Mouse (Mus musculus): ENCODE results near the gene Enho. TPM values are rescaled to one million over a fixed set of nuclear protein-coding genes. Genes with fewer than 3 reads are reported as not detected.

Gene Enho
- polyA plus RNA-seq, 1 experiment from 2014 or later, result 3.0 TPM

GRCm38 (mm10) chr4:41677006-41677629, 37.0 kb upstream of the Enho start:
- no peak for ATAC-seq
- in situ Hi-C loops (cut with MboI; ENCODE audit: low pct_unique_long_range_greater_than_20kb), result no loop called here
- TF ChIP-seq CTCF (IDR thresholded peaks at IDR 0.05), result no peak
- no peaks in the 10 kb centered on the region for H3K27me3 ChIP-seq
- POLR2A ChIA-PET, result no interaction called here
- DNase-seq (ENCODE audit: low read depth, low spot score), result no peak
- CTCF ChIA-PET, result interaction anchor here (1.4 kb wide), 1 partner anchor 9 kb away, joined by 4 read pairs; no protein-coding TSS in a partner anchor

GRCm38 (mm10) chr4:41676248-41677005, 36.3 kb upstream of the Enho start:
- ChIA-PET CTCF (no interaction called here), POLR2A (interaction anchor here (0.5 kb wide), 1 partner anchor 90 kb away, joined by 4 read pairs; no protein-coding TSS in a partner anchor)
- no peak for DNase-seq (ENCODE audit: low read depth, low spot score)
- ATAC-seq, result no peak
- no peaks in the 10 kb centered on the region for H3K27me3 ChIP-seq
- in situ Hi-C loops (cut with MboI; ENCODE audit: low pct_unique_long_range_greater_than_20kb), result no loop called here
- TF ChIP-seq CTCF (IDR thresholded peaks at IDR 0.05), result no peak

DNA sequence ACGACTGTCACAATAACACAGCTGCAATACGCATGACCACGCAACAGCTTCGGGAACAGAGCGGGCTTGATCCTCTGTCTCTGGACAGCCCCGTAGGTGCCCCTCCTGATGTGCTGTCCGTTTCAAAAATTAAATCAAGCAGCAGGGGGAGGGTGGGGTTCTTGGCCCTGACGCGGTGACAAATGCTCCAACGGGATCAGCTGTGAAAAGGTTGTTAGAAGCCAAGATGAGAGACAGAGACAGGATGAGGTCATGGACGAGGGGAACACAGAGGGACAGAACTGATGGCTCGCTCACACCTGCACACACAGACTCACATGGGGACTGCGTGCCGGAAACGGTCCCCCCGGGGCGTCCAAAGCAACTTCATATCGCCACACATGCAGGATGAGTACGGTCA, 33.1 kb upstream of the Enho start:
- no peak for ATAC-seq
- TF ChIP-seq CTCF (IDR thresholded peaks at IDR 0.05), result no peak
- ChIA-PET POLR2A (no interaction called here), CTCF (no interaction called here)
- DNase-seq (ENCODE audit: low read depth, low spot score), result no peak
- H3K27me3 ChIP-seq, result no peaks in the 10 kb centered on the region
- in situ Hi-C loops (cut with MboI; ENCODE audit: low pct_unique_long_range_greater_than_20kb), result no loop called here

- no peaks in the 10 kb centered on the region for H3K27me3 ChIP-seq
- DNase-seq (ENCODE audit: low read depth, low spot score) (no peak), ATAC-seq (no peak)
- no peak for TF ChIP-seq CTCF (IDR thresholded peaks at IDR 0.05)
- in situ Hi-C loops (cut with MboI; ENCODE audit: low pct_unique_long_range_greater_than_20kb), result no loop called here
- CTCF ChIA-PET, result no interaction called here
- POLR2A ChIA-PET, result no interaction called here
Measured at GRCm38 (mm10) chr4:41672522-41672963, 32.4 kb upstream of the Enho start.

DNA sequence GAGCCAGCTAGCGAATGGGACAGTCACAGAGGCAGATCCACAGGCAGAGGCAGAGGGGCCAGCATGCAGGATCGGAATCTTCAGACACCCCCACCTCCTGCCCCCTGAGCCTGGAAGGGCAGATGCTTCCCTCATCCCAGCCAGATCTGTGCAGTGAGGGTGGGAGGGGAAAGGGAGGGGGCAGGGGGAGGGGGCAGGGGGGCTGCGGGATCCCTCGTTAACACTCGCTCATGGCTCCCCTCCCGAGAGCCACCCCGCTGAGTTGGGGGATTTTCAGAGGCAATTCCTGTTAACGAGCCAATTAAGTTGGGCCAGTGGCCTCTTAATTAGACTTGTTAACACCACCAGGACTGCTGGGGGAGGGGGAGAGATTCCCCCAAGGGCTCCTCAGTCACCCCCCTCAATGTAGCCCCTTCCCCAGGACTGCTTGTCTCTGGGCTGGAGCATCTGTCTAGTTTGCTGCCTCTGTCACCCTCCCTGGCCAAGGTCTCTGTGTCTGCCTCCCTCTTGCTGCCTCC, 31.9 kb upstream of the Enho start:
- H3K27me3 ChIP-seq, result no peaks in the 10 kb centered on the region
- DNase-seq (ENCODE audit: low read depth, low spot score) (no peak), ATAC-seq (no peak)
- no peak for TF ChIP-seq CTCF (IDR thresholded peaks at IDR 0.05)
- POLR2A ChIA-PET, result no interaction called here
- CTCF ChIA-PET, result no interaction called here
- in situ Hi-C loops (cut with MboI; ENCODE audit: low pct_unique_long_range_greater_than_20kb), result no loop called here

DNA sequence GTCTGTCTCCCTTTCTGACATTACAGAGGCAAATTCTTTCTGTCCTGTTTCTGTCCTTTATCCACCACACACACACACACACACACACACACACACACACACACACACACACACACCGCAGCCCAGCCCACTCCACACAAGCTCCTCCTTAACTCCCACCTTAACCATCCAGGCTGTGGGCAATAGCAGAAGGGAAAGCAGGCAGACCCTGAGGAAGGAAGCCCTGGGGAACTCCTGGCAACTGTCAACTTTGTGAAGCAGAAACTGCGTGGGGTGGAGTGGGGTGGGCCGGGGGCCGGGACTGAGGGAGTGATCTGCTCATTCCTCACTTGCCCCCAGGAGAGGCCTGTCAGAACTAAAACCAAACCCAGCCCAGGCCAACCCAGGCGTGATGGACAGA, 31.4 kb upstream of the Enho start:
- DNase-seq (ENCODE audit: low read depth, low spot score) (no peak), ATAC-seq (no peak)
- ChIA-PET POLR2A (no interaction called here), CTCF (no interaction called here)
- in situ Hi-C loops (cut with MboI; ENCODE audit: low pct_unique_long_range_greater_than_20kb), result no loop called here
- no peak for TF ChIP-seq CTCF (IDR thresholded peaks at IDR 0.05)
- H3K27me3 ChIP-seq, result no peaks in the 10 kb centered on the region

DNA sequence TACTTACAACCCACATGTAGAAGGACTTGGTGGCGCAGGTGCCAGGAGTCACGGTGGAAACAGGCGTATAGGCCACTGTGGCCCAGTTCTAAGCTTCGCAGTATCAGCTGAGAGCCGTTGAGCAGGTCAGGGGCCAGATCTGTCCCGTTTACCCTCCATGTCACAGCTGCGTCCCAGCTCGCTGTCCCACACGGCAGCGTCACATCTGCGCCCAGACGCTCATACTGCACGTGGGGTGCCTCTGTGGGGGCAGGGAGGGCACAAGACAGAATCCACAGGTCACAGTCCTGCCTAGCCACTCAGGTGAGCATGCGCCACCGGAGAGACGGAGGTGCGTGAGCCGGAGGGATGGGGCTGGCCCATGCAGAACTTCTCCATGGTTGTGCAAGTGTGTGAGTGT, 30.7 kb upstream of the Enho start:
- ChIA-PET POLR2A (no interaction called here), CTCF (interaction anchor here (1.2 kb wide), 1 partner anchor 17 kb away, joined by 3 read pairs; no protein-coding TSS in a partner anchor)
- ATAC-seq, result no peak
- no peaks in the 10 kb centered on the region for H3K27me3 ChIP-seq
- DNase-seq (ENCODE audit: low read depth, low spot score), result no peak
- in situ Hi-C loops (cut with MboI; ENCODE audit: low pct_unique_long_range_greater_than_20kb), result no loop called here
- TF ChIP-seq CTCF (IDR thresholded peaks at IDR 0.05), result no peak

DNA sequence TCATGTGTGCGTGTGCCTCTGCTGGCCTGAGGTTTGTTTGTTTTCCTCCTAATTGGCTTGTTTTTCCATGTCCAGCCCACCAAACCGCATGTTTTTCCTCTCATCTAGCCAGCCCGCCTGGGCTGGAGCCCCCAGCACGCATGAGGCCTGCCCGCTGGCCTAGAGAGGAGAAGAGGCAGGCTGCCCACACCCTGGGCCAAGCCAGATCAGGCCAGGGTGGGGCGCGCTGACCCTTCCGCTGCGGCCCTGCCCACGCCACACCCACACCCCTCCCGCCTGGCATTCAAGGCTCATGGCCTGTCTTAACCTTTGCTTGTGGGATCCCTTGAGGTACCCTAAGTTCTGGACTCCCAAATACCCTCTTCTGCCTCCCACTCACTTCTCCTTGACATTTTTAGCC, 26.5 kb upstream of the Enho start:
- no peaks in the 10 kb centered on the region for H3K27me3 ChIP-seq
- CTCF ChIA-PET, result no interaction called here
- ATAC-seq (no peak), DNase-seq (ENCODE audit: low read depth, low spot score) (no peak)
- in situ Hi-C loops (cut with MboI; ENCODE audit: low pct_unique_long_range_greater_than_20kb), result no loop called here
- POLR2A ChIA-PET, result no interaction called here
- TF ChIP-seq CTCF (IDR thresholded peaks at IDR 0.05), result no peak

DNA sequence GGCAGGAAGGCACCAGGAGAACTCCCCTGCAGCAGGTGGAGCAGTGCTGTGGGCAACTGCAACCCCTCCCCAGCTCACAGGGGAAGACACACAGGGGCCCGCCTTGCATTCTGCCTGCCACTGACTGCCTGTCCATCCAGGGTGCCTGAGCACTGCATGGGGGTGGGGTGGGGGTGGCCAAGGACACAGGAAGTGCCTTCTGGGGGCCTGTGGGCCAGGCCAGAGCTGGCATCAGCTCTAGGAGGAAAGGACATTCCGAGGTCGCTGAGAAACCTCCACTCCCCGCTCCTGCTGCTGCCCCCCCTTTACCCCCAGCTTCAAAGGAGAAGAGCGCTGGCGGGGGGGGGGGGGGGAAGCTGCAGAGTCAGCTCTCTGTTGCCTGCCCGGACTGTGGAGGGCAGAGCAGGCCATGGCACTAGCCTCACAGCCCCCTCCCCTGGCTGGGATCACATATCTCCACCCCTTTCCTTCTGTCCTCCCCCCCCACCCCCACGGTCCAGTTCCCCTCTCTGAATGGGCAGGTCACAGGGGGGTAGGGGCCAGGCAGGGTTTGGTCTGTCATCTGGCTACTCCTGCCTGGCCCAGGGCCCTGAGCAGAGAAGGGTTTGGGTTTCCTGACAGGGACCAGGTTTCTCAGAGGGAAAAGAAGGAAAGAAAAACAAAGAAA, 25.0 kb upstream of the Enho start:
- in situ Hi-C loops (cut with MboI; ENCODE audit: low pct_unique_long_range_greater_than_20kb), result no loop called here
- no peak for TF ChIP-seq CTCF (IDR thresholded peaks at IDR 0.05)
- H3K27me3 ChIP-seq, result no peaks in the 10 kb centered on the region
- ATAC-seq (peak; percentile 26), DNase-seq (ENCODE audit: low read depth, low spot score) (no peak)
- CTCF ChIA-PET, result interaction anchor here (1.2 kb wide), 1 partner anchor 72 kb away, joined by 3 read pairs; no protein-coding TSS in a partner anchor
- POLR2A ChIA-PET, result no interaction called here

DNA sequence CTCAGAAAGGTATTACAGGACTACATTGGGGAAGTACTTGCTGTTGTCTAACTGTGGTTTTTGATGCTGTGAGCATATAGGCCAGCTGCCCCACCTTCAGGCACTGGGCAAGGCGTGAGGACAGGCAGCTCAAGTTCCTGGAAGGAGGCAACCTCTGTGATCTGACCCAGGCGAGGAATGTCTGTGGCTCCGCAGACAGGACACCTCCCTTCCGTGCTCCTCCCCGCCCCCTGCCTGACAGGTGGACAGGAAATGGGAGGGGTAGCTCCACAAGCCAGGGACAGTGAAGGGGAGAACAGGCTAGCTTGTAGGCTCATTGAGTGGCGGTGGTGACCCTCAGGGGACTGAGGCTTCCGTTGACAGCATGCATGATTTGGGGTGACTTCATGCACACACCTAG, 24.4 kb upstream of the Enho start:
- ChIA-PET CTCF (interaction anchor here (1.2 kb wide), 1 partner anchor 73 kb away, joined by 3 read pairs; no protein-coding TSS in a partner anchor), POLR2A (no interaction called here)
- ATAC-seq, result no peak
- in situ Hi-C loops (cut with MboI; ENCODE audit: low pct_unique_long_range_greater_than_20kb), result no loop called here
- no peaks in the 10 kb centered on the region for H3K27me3 ChIP-seq
- no peak for TF ChIP-seq CTCF (IDR thresholded peaks at IDR 0.05)
- no peak for DNase-seq (ENCODE audit: low read depth, low spot score)

- no peaks in the 10 kb centered on the region for H3K27me3 ChIP-seq
- no peak for TF ChIP-seq CTCF (IDR thresholded peaks at IDR 0.05)
- DNase-seq (ENCODE audit: low read depth, low spot score) (no peak), ATAC-seq (no peak)
- ChIA-PET CTCF (no interaction called here), POLR2A (no interaction called here)
- in situ Hi-C loops (cut with MboI; ENCODE audit: low pct_unique_long_range_greater_than_20kb), result no loop called here
Measured at GRCm38 (mm10) chr4:41663614-41664013, 23.5 kb upstream of the Enho start.

Data from Patski (cell line).